10 mouse cellular contexts compared by ENCODE assay signal in genomic region chr15:91316964-91317363, GRCm38 (mm10).
DNase-seq lines count a peak whose midpoint lies in the region; ATAC-seq lines count a peak whose summit lies in the region.
"Had no signal": no experiment of that assay in that cellular context is flagged by ENCODE, and none has a peak within 500 bp of the region (broad histone marks: within the 10 kb centered on the region; RNA-seq: fewer than 3 reads in every experiment).

No protein-coding gene starts in this region.

- ATAC-seq in frontal cortex, adult (ENCODE audit: low TSS enrichment), result peak; percentile 70

- no peak for DNase-seq in frontal cortex, postnatal 10 days (ENCODE audit: low spot score in 2 of 2)
- DNase-seq in testis, postnatal 14 days (ENCODE audit: low spot score), result peak; percentile 55
- no peak for DNase-seq in testis, postnatal 10 days (ENCODE audit: low spot score)
- peak; percentile 29 to 56 for DNase-seq in layer of hippocampus, adult 8-10 months (ENCODE audit: low spot score in 2 of 2)
- no peak for DNase-seq in T-cell, adult 2 months (ENCODE audit: low spot score)
- DNase-seq in thymus, postnatal 25 days, result no peak
- DNase-seq in kidney, adult 9 months, result no peak
- DNase-seq: kidney, postnatal 10 days; liver had no signal

Comparison
In these comparisons a context has a peak if more than half of its experiments do, and no peak if none do; other contexts are left out.
1. DNase-seq: peak in testis, postnatal 14 days (single experiment) and layer of hippocampus, adult 8-10 months (2 of 2); none in frontal cortex, postnatal 10 days (0 of 2), testis, postnatal 10 days (single experiment), T-cell, adult 2 months (single experiment), thymus, postnatal 25 days (single experiment) and kidney, adult 9 months (single experiment).